Mouse (Mus musculus) limb, embryonic 14.5 days (tissue): ENCODE results near the gene Akap12. TPM values are rescaled to one million over a fixed set of nuclear protein-coding genes. Genes with fewer than 3 reads are reported as not detected.

Experiments
- ATAC-seq: fragments of 200-750 bp; cut with Nextera tagmentation; 2 replicates; pipeline ENCODE4 v1.8.0; 2017; ENCODE audit warnings: low read depth, moderate number of reproducible peaks, moderate TSS enrichment; ENCODE audit not compliant: low FRiP score
- DNase-seq: peaks from one replicate; pipeline ENCODE4 v3.0.0-alpha.2; 2015; ENCODE audit warnings: low spot score
- H3K27ac ChIP-seq: fragments of 300-500 bp; sonication (generic); replicated peaks from 2 replicates; pipeline ENCODE4 v1.5.1; 2014; ENCODE audit warnings: low read depth, mild to moderate bottlenecking, low read length, moderate library complexity, mixed read lengths
- H3K27me3 ChIP-seq: fragments of 300-500 bp; sonication (generic); 2 replicates; pipeline ENCODE4 v1.6.1; 2014; ENCODE audit warnings: low read length, mixed read lengths; ENCODE audit not compliant: control insufficient read depth, insufficient read depth
- H3K36me3 ChIP-seq: fragments of 300-500 bp; sonication (generic); 2 replicates; pipeline ENCODE4 v1.6.1; 2014; ENCODE audit warnings: mild to moderate bottlenecking, low read length, moderate library complexity, mixed read lengths; ENCODE audit not compliant: control insufficient read depth, insufficient read depth
- H3K4me1 ChIP-seq: fragments of 300-500 bp; sonication (generic); 2 replicates; pipeline ENCODE4 v1.6.1; 2014; ENCODE audit warnings: antibody characterized with exemption, low read length, mixed read lengths; ENCODE audit not compliant: control insufficient read depth, insufficient read depth
- H3K4me2 ChIP-seq: fragments of 300-500 bp; sonication (generic); replicated peaks from 2 replicates; pipeline ENCODE4 v1.6.1; 2014; ENCODE audit warnings: low read depth, mild to moderate bottlenecking, low read length, moderate library complexity; ENCODE audit not compliant: severe bottlenecking
- H3K4me3 ChIP-seq: fragments of 300-500 bp; sonication (generic); replicated peaks from 2 replicates; pipeline ENCODE4 v1.5.1; 2014; ENCODE audit warnings: low read length
- H3K9ac ChIP-seq: fragments of 300-500 bp; sonication (generic); 2 replicates; pipeline ENCODE4 v1.6.1; 2014; ENCODE audit warnings: mild to moderate bottlenecking, low read depth, low read length, moderate library complexity; ENCODE audit not compliant: severe bottlenecking
- H3K9me3 ChIP-seq: fragments of 300-500 bp; sonication (generic); 2 replicates; pipeline ENCODE4 v1.6.1; 2016; ENCODE audit warnings: low read length; ENCODE audit not compliant: control insufficient read depth
- POLR2A ChIP-seq: fragments of 200-500 bp; IDR thresholded peaks from 2 replicates; pipeline ENCODE4 v1.8.0; 2012; ENCODE audit warnings: inconsistent platforms, mild to moderate bottlenecking, moderate library complexity, borderline replicate concordance; ENCODE audit not compliant: insufficient read depth, insufficient read length; ENCODE audit errors: extremely low read depth
- WGBS: fragments of 180-500 bp; shearing (Covaris S2); extraction: QIAGEN DNeasy Blood & Tissue Kit; methylation state at CpG from one replicate; pipeline ENCODE4 v1.1.7; 2014; 5-methylcytosine and 5-hydroxymethylcytosine counted together
- polyA plus RNA-seq, 2 experiments: library from polyadenylated mRNA; depleted of rRNA in 1 of 2; stranded (reverse) in 1 of 2; unstranded in 1 of 2; fragments of >200 nt; fragmentation: Nextera tagmentation in 1 of 2; extraction: Ambion mirVana in 1 of 2; gene quantifications; 2 replicates each; pipeline versions ENCODE4 v1.2.1 to v1.2.3; 2012 to 2014

The Akap12 gene
- polyA plus RNA-seq, 2 experiments: 41.0 to 42.2 TPM

GRCm38 (mm10) chr10:4398058-4398457, 131.9 kb downstream of the Akap12 start:
- WGBS: 79% methylated on average over 5 of the region's 5 CpGs
- H3K36me3 ChIP-seq: peaks cover 41% of the 10 kb centered on the region

GRCm38 (mm10) chr10:4404895-4405491, 138.8 kb downstream of the Akap12 start:
- Histone ChIP-seq H3K4me3 (no peak overlapping the region), H3K4me2 (no peak overlapping the region), H3K9me3 (no peaks in the 10 kb centered on the region), H3K9ac (no peak overlapping the region), H3K27me3 (no peaks in the 10 kb centered on the region), H3K4me1 (no peaks in the 10 kb centered on the region), H3K36me3 (peaks cover 59% of the 10 kb centered on the region), H3K27ac (no peak overlapping the region)
- ATAC-seq: peak; percentile 59; the same call in 1 of the 2 replicates
- WGBS: 54% methylated on average over 5 of the region's 5 CpGs
- DNase-seq: peak; percentile 85
- no peak for TF ChIP-seq POLR2A

More at GRCm38 (mm10) chr10:4398058-4398457, 131.9 kb downstream of the Akap12 start:
- DNase-seq: no peak
- Histone ChIP-seq H3K4me1 (no peaks in the 10 kb centered on the region), H3K9me3 (no peaks in the 10 kb centered on the region), H3K27ac (no peak overlapping the region), H3K4me2 (no peak overlapping the region), H3K4me3 (no peak overlapping the region), H3K9ac (no peak overlapping the region), H3K27me3 (no peaks in the 10 kb centered on the region)
- no peak for ATAC-seq
- no peak for TF ChIP-seq POLR2A

- 85% methylated on average over 5 of the region's 5 CpGs for WGBS
- H3K9ac ChIP-seq: no peak overlapping the region
- no peaks in the 10 kb centered on the region for H3K4me1 ChIP-seq
- peaks cover 64% of the 10 kb centered on the region for H3K36me3 ChIP-seq
- ATAC-seq (no peak), DNase-seq (no peak)
- TF ChIP-seq POLR2A: no peak
- no peaks in the 10 kb centered on the region for H3K27me3 ChIP-seq
- no peak overlapping the region for H3K4me3 ChIP-seq
- H3K9me3 ChIP-seq: no peaks in the 10 kb centered on the region
- H3K4me2 ChIP-seq: no peak overlapping the region
- no peak overlapping the region for H3K27ac ChIP-seq
Observed at GRCm38 (mm10) chr10:4405511-4405910, 139.3 kb downstream of the Akap12 start.

- H3K36me3 ChIP-seq: peaks cover 69% of the 10 kb centered on the region
- TF ChIP-seq POLR2A: no peak
- H3K27me3 ChIP-seq: no peaks in the 10 kb centered on the region
- 82% methylated on average over 1 of the region's 1 CpGs for WGBS
- H3K4me2 ChIP-seq: no peak overlapping the region
- ATAC-seq (no peak), DNase-seq (no peak)
- H3K9me3 ChIP-seq: no peaks in the 10 kb centered on the region
- H3K27ac ChIP-seq: no peak overlapping the region
- no peak overlapping the region for H3K9ac ChIP-seq
- no peak overlapping the region for H3K4me3 ChIP-seq
- H3K4me1 ChIP-seq: no peaks in the 10 kb centered on the region
Observed at GRCm38 (mm10) chr10:4407191-4407590, 141.0 kb downstream of the Akap12 start.

Other genes with a start within 250 kb of the Akap12 start
- gene Zbtb2, start 121.7 kb downstream of the Akap12 start, polyA plus RNA-seq (2012; rRNA removed): 12.5 and 14.0 TPM in 2 replicates
- 13.7 and 15.4 TPM in 2 replicates for gene Zbtb2, start 121.7 kb downstream of the Akap12 start, polyA plus RNA-seq (2014; fragmentation: Nextera tagmentation; extraction: Ambion mirVana)
- 63.4 and 64.0 TPM in 2 replicates for gene Rmnd1, start 166.0 kb downstream of the Akap12 start, polyA plus RNA-seq (2012; rRNA removed)
- gene Rmnd1, start 166.0 kb downstream of the Akap12 start, polyA plus RNA-seq (2014; fragmentation: Nextera tagmentation; extraction: Ambion mirVana): 46.3 and 53.8 TPM in 2 replicates
- gene Armt1, start 166.1 kb downstream of the Akap12 start, polyA plus RNA-seq (2012; rRNA removed): 21.9 and 22.0 TPM in 2 replicates
- gene Armt1, start 166.1 kb downstream of the Akap12 start, polyA plus RNA-seq (2014; fragmentation: Nextera tagmentation; extraction: Ambion mirVana): 17.3 and 18.1 TPM in 2 replicates
- 0.11 and 0.15 TPM in 2 replicates for gene Ccdc170, start 216.1 kb downstream of the Akap12 start, polyA plus RNA-seq (2012; rRNA removed)
- not detected in 2 replicates for gene Ccdc170, start 216.1 kb downstream of the Akap12 start, polyA plus RNA-seq (2014; fragmentation: Nextera tagmentation; extraction: Ambion mirVana)